In genomic region chr6:33913486-33913885, GRCm38 (mm10) we compare ENCODE assay signal across 20 mouse cellular contexts.
DNase-seq lines count a peak whose midpoint lies in the region; ATAC-seq and TF ChIP-seq lines count a peak whose summit lies in the region.
"Had no signal": no experiment of that assay in that cellular context is flagged by ENCODE, and none has a peak within 500 bp of the region (broad histone marks: within the 10 kb centered on the region; RNA-seq: fewer than 3 reads in every experiment).

No protein-coding gene starts in this region.

- H3K9me3 ChIP-seq in heart, postnatal 0 days (replicated peaks; ENCODE audit: control insufficient read depth, low read length): no peaks in the 10 kb centered on the region
- 0 out of 2 replicates have a peak, but pooled peaks cover 2% of the 10 kb centered on the region for H3K9me3 ChIP-seq in forebrain, embryonic 13.5 days (replicated peaks)
- no peaks in the 10 kb centered on the region; the same call in 1 of the 2 replicates for H3K9me3 ChIP-seq in hindbrain, postnatal 0 days (ENCODE audit: low read length)
- H3K9me3 ChIP-seq in stomach, postnatal 0 days (ENCODE audit: control insufficient read depth, low read length): no peaks in the 10 kb centered on the region
- H3K9me3 ChIP-seq: limb, embryonic 10.5 days; neural tube, embryonic 12.5 days had no signal

- H3K27ac ChIP-seq in heart, postnatal 0 days (ENCODE audit: low read depth): peak overlapping the region; percentile 30
- H3K27ac ChIP-seq in forebrain, embryonic 13.5 days: peak overlapping the region; percentile 65
- H3K27ac ChIP-seq in hindbrain, postnatal 0 days: no peak overlapping the region
- H3K27ac ChIP-seq in stomach, postnatal 0 days (replicated peaks): no peak overlapping the region
- H3K27ac ChIP-seq: gastrocnemius, adult 2 months; kidney, postnatal 0 days; left cerebral cortex, adult 2 months; limb, embryonic 10.5 days; neural tube, embryonic 12.5 days had no signal

- TF ChIP-seq EP300 in heart, postnatal 0 days (IDR thresholded peaks at IDR 0.05; ENCODE audit: low read depth): no peak
- TF ChIP-seq EP300 in stomach, postnatal 0 days (optimal IDR thresholded peaks at IDR 0.05): no peak

- intact Hi-C loops in heart, postnatal 14 days (cut with DNase I): no loop called here

- no peak for TF ChIP-seq CTCF in heart, postnatal 0 days (IDR thresholded peaks at IDR 0.05; ENCODE audit: low read depth)
- no peak for TF ChIP-seq CTCF in hindbrain, postnatal 0 days (IDR thresholded peaks at IDR 0.05; ENCODE audit: low read depth)
- TF ChIP-seq CTCF in stomach, postnatal 0 days (IDR thresholded peaks at IDR 0.05; ENCODE audit: low read depth): no peak

- peaks cover 4% of the 10 kb centered on the region; the same call in 1 of the 2 replicates for H3K4me1 ChIP-seq in heart, postnatal 0 days (ENCODE audit: control insufficient read depth, insufficient read depth)
- H3K4me1 ChIP-seq in forebrain, embryonic 13.5 days: peaks cover 17% of the 10 kb centered on the region
- no peaks in the 10 kb centered on the region for H3K4me1 ChIP-seq in hindbrain, postnatal 0 days (ENCODE audit: insufficient read depth, low read length)
- H3K4me1 ChIP-seq in stomach, postnatal 0 days (replicated peaks; ENCODE audit: control insufficient read depth, insufficient read depth): no peaks in the 10 kb centered on the region
- H3K4me1 ChIP-seq: limb, embryonic 10.5 days; neural tube, embryonic 12.5 days had no signal

- H3K4me3 ChIP-seq in heart, postnatal 0 days (ENCODE audit: low read depth, low read length): no peak overlapping the region
- H3K4me3 ChIP-seq in forebrain, embryonic 13.5 days: no peak overlapping the region
- no peak overlapping the region for H3K4me3 ChIP-seq in hindbrain, postnatal 0 days (ENCODE audit: low read length)
- no peak overlapping the region for H3K4me3 ChIP-seq in stomach, postnatal 0 days (ENCODE audit: low read depth, low read length)
- H3K4me3 ChIP-seq: gastrocnemius, adult 2 months; left cerebral cortex, adult 2 months; limb, embryonic 10.5 days; neural tube, embryonic 12.5 days had no signal

- no peak for ATAC-seq in heart, postnatal 0 days (ENCODE audit: insufficient read depth, low read depth)
- 0 out of 2 replicates have a peak, but pooled peaks have one; percentile 24 for ATAC-seq in forebrain, embryonic 13.5 days
- ATAC-seq in hindbrain, postnatal 0 days: no peak
- no peak for ATAC-seq in stomach, postnatal 0 days (ENCODE audit: low FRiP score, low TSS enrichment)
- ATAC-seq in activated CD4-positive, CD25-positive, alpha-beta regulatory T cell, adult 4 months: no peak
- ATAC-seq: Patski had no signal

- no peaks in the 10 kb centered on the region for H3K36me3 ChIP-seq in heart, postnatal 0 days (replicated peaks; ENCODE audit: control insufficient read depth, insufficient read depth, low read length)
- H3K36me3 ChIP-seq in forebrain, embryonic 13.5 days (ENCODE audit: poor library complexity, severe bottlenecking): no peaks in the 10 kb centered on the region
- H3K36me3 ChIP-seq in hindbrain, postnatal 0 days (ENCODE audit: insufficient read depth, low read length): no peaks in the 10 kb centered on the region
- H3K36me3 ChIP-seq in stomach, postnatal 0 days (ENCODE audit: control insufficient read depth, insufficient read depth, low read length): no peaks in the 10 kb centered on the region
- H3K36me3 ChIP-seq: limb, embryonic 10.5 days; neural tube, embryonic 12.5 days had no signal

- no peak for DNase-seq in heart, postnatal 0 days (ENCODE audit: low spot score)
- no peak for DNase-seq in heart, postnatal 14 days
- DNase-seq in Muller cell, postnatal 12 days (ENCODE audit: inconsistent ontology term): peak; percentile 14
- peak; percentile 18 for DNase-seq in hindbrain, postnatal 0 days (ENCODE audit: low spot score)
- no peak for DNase-seq in stomach, postnatal 0 days (ENCODE audit: low spot score)
- DNase-seq in spleen, adult 18-20 months: no peak
- DNase-seq: cerebellum, adult 9-11 months; gastrocnemius, adult 2 months; heart, postnatal 4 days; kidney, adult 11 months; lung, adult 2 months; lung, postnatal 4 days had no signal

- peak overlapping the region; percentile 21 for H3K4me2 ChIP-seq in heart, postnatal 0 days (ENCODE audit: low read depth, low read length)
- H3K4me2 ChIP-seq in forebrain, embryonic 13.5 days: no peak overlapping the region
- no peak overlapping the region for H3K4me2 ChIP-seq in hindbrain, postnatal 0 days (ENCODE audit: low read depth, low read length)
- no peak overlapping the region for H3K4me2 ChIP-seq in stomach, postnatal 0 days (replicated peaks; ENCODE audit: low read depth)
- H3K4me2 ChIP-seq: liver, embryonic 11.5 days; neural tube, embryonic 12.5 days had no signal

- no peaks in the 10 kb centered on the region for H3K27me3 ChIP-seq in heart, postnatal 0 days (ENCODE audit: control insufficient read depth, insufficient read depth, low read length)
- no peaks in the 10 kb centered on the region for H3K27me3 ChIP-seq in forebrain, embryonic 13.5 days
- no peaks in the 10 kb centered on the region for H3K27me3 ChIP-seq in hindbrain, postnatal 0 days (ENCODE audit: insufficient read depth, low read length)
- no peaks in the 10 kb centered on the region for H3K27me3 ChIP-seq in stomach, postnatal 0 days (ENCODE audit: control insufficient read depth, insufficient read depth, low read length)
- H3K27me3 ChIP-seq: neural tube, embryonic 12.5 days; Patski had no signal

- 57% methylated on average over 8 of the region's 8 CpGs for WGBS in heart, postnatal 0 days
- 23% methylated on average over 8 of the region's 8 CpGs for WGBS in forebrain, embryonic 13.5 days
- WGBS in hindbrain, postnatal 0 days: 29% methylated on average over 8 of the region's 8 CpGs
- WGBS in stomach, postnatal 0 days: 81% methylated on average over 8 of the region's 8 CpGs

- H3K9ac ChIP-seq in heart, postnatal 0 days (replicated peaks; ENCODE audit: low read depth, low read length): no peak overlapping the region
- H3K9ac ChIP-seq in forebrain, embryonic 13.5 days: no peak overlapping the region
- no peak overlapping the region for H3K9ac ChIP-seq in hindbrain, postnatal 0 days (replicated peaks; ENCODE audit: low read length)
- no peak overlapping the region for H3K9ac ChIP-seq in stomach, postnatal 0 days (ENCODE audit: low read length)
- H3K9ac ChIP-seq: neural tube, embryonic 12.5 days had no signal

Comparison
In these comparisons a context has a peak if more than half of its experiments do, and no peak if none do; other contexts are left out.
1. DNase-seq: peak in Muller cell, postnatal 12 days (single experiment) and hindbrain, postnatal 0 days (single experiment); none in heart, postnatal 0 days (single experiment), heart, postnatal 14 days (0 of 2), stomach, postnatal 0 days (single experiment) and spleen, adult 18-20 months (0 of 2).
2. H3K27ac ChIP-seq: peak in heart, postnatal 0 days (single experiment) and forebrain, embryonic 13.5 days (single experiment); none in hindbrain, postnatal 0 days (single experiment) and stomach, postnatal 0 days (single experiment).